Mouse (Mus musculus): ENCODE measurements around the gene Fgf6.

- TF ChIP-seq CTCF (conservative IDR thresholded peaks at IDR 0.05; ENCODE audit: low read length) (no peak), POU5F1 (IDR thresholded peaks at IDR 0.05; ENCODE audit: borderline replicate concordance, low read length) (no peak), NANOG (IDR thresholded peaks at IDR 0.05; ENCODE audit: borderline replicate concordance, low read length) (no peak)
Observed at GRCm38 (mm10) chr6:127010021-127010420, 5.4 kb upstream of the Fgf6 start.

Data from E14TG2a.4 (cell line).